Mouse (Mus musculus) embryonic facial prominence, embryonic 15.5 days (tissue): ENCODE results near the gene Ceacam1. TPM values are rescaled to one million over a fixed set of nuclear protein-coding genes. Genes with fewer than 3 reads are reported as not detected.
"Not testable (repeated sequence)": the region's sequence is repeated elsewhere in the genome, so short reads cannot be mapped to it uniquely, and the experiment has no call there.

Experiments
- ATAC-seq: fragments of 200-750 bp; cut with Nextera tagmentation; 2 replicates; pipeline ENCODE4 v1.8.0; 2017; ENCODE audit warnings: low read depth, moderate TSS enrichment; ENCODE audit not compliant: insufficient number of reproducible peaks, low FRiP score, low TSS enrichment
- H3K27ac ChIP-seq: fragments of 300-500 bp; sonication (generic); replicated peaks from 2 replicates; pipeline ENCODE4 v1.5.1; 2015; ENCODE audit warnings: mild to moderate bottlenecking, inconsistent platforms
- H3K27me3 ChIP-seq: fragments of 300-500 bp; sonication (generic); 2 replicates; pipeline ENCODE4 v1.6.1; 2015; ENCODE audit warnings: inconsistent platforms
- H3K36me3 ChIP-seq: fragments of 300-500 bp; sonication (generic); 2 replicates; pipeline ENCODE4 v1.6.1; 2015; ENCODE audit warnings: mild to moderate bottlenecking, inconsistent platforms
- H3K4me1 ChIP-seq: fragments of 300-500 bp; sonication (generic); 2 replicates; pipeline ENCODE4 v1.6.1; 2015; ENCODE audit warnings: inconsistent platforms
- H3K4me2 ChIP-seq: fragments of 300-500 bp; sonication (generic); replicated peaks from 2 replicates; pipeline ENCODE4 v1.6.1; 2015; ENCODE audit warnings: mild to moderate bottlenecking, inconsistent platforms
- H3K4me3 ChIP-seq: fragments of 300-500 bp; sonication (generic); replicated peaks from 2 replicates; pipeline ENCODE4 v1.5.1; 2015; ENCODE audit warnings: mild to moderate bottlenecking, inconsistent platforms
- H3K9ac ChIP-seq: fragments of 300-500 bp; sonication (generic); 2 replicates; pipeline ENCODE4 v1.6.1; 2015; ENCODE audit warnings: inconsistent platforms
- H3K9me3 ChIP-seq: fragments of 300-500 bp; sonication (generic); replicated peaks from 2 replicates; pipeline ENCODE4 v1.6.1; 2016; ENCODE audit warnings: inconsistent platforms
- WGBS: fragments of 180-500 bp; shearing (Covaris S2); methylation state at CpG from one replicate; pipeline ENCODE4 v1.1.7; 2015; 5-methylcytosine and 5-hydroxymethylcytosine counted together
- polyA plus RNA-seq: library from polyadenylated mRNA; unstranded; fragments of >200 nt; fragmentation: Nextera tagmentation; extraction: Ambion mirVana; gene quantifications from 2 replicates; pipeline ENCODE4 v1.2.1, GENCODE M21; 2015

Gene Ceacam1
- 6.7 and 7.1 TPM in 2 replicates for polyA plus RNA-seq

DNA sequence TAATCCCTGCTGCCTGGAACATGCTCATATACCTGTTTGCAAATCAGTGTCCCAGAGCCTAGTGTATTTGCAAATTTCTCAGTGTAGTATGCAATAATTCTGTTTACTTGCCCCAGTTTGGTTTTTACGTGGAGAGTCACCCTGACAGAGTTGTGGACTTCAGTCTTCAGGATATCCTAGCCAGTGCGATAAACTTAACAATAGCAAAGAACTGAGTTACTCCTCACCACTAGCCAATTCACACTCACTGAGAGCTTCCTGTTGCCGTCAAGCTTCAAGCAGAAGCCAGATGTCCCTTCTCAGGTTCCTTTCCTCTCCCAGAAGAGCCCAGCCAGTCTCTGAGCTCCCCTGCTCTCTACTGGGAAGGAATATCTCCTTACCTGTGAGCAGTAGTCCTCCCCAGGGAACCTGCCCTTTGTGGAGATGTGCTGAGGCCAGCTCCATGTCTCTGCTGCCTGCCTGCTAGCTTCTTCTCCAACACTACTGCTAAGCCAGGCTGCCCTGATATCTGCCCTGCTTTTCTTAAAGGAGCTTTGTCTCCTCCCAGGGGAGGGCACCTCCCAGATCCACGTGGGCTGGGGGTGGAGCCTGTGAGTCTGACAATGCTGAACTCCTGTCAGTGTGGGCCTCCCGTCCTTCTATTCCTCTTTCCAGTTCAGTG is at the start of gene Ceacam1:
Gene Ceacam1 (minus strand): TSS at position 513 of the 661 bp plus-strand sequence.
- H3K4me2 ChIP-seq: not testable (repeated sequence)
- 32% methylated on average over 5 of the region's 5 CpGs for WGBS

GRCm38 (mm10) chr7:25516070-25516777 is 38.8 kb upstream of the Ceacam1 start:
- H3K4me1 ChIP-seq, H3K4me3 ChIP-seq, ATAC-seq, H3K9me3 ChIP-seq, H3K27ac ChIP-seq, H3K4me2 ChIP-seq, H3K36me3 ChIP-seq, H3K9ac ChIP-seq, H3K27me3 ChIP-seq: not testable (repeated sequence)
- 49% methylated on average over 2 of the region's 5 CpGs for WGBS

More for the DNA sequence above, at the start of gene Ceacam1:
- H3K9me3 ChIP-seq, H3K4me1 ChIP-seq, H3K4me3 ChIP-seq, H3K36me3 ChIP-seq, H3K27ac ChIP-seq, H3K27me3 ChIP-seq, H3K9ac ChIP-seq: not testable (repeated sequence)
- ATAC-seq: 0 out of 2 replicates have a peak, but pooled peaks have one; percentile 9

DNA sequence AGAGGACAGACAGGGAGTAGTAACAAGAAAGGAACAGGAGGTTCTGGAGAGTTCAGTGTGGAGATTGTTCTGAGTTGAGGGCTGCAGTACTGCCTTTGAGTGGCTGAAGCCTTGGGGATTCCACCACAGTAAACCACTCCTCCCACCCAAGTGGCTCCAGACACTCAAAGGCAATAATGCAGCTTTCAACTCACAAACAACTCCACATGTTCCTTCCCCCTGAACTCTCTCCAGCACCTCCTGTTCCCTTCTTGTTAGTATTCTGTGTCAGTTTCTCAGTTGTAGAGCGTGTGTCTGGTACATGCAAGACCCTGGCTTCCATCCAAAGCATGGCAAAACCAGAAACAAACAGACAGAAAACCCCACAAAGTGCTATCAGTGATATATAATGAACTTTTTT is 38.3 kb upstream of the Ceacam1 start:
- WGBS: 0% methylated on average over 1 of the region's 1 CpGs
- not testable (repeated sequence) for H3K27ac ChIP-seq, H3K9ac ChIP-seq, H3K4me3 ChIP-seq, H3K27me3 ChIP-seq, H3K36me3 ChIP-seq, H3K4me1 ChIP-seq, ATAC-seq, H3K4me2 ChIP-seq, H3K9me3 ChIP-seq

DNA sequence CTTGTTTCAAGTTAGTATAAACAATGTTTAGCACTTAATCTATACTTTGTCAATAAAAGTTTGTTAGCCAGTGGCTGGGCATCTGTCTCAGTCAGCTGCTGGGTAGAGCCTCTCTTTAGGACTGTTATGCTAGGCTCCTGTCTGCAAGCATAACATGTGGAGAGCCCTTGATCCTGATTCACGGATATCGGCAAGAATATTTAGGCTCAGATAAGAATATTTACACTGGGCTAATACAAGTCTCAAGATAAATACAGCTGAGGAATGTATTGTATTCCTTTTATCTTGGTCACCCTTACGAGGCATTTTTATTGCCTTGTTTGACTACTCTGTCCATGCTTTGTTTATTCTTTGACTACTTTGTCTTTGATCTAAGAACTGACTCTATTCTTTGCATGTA is 32.5 kb upstream of the Ceacam1 start:
- Histone ChIP-seq H3K36me3 (no peaks in the 10 kb centered on the region), H3K27me3 (no peaks in the 10 kb centered on the region), H3K4me2 (no peak overlapping the region), H3K9ac (no peak overlapping the region), H3K27ac (no peak overlapping the region), H3K4me1 (no peaks in the 10 kb centered on the region), H3K4me3 (no peak overlapping the region), H3K9me3 (no peaks in the 10 kb centered on the region)
- WGBS: 62% methylated on average over 3 of the region's 3 CpGs
- no peak for ATAC-seq

DNA sequence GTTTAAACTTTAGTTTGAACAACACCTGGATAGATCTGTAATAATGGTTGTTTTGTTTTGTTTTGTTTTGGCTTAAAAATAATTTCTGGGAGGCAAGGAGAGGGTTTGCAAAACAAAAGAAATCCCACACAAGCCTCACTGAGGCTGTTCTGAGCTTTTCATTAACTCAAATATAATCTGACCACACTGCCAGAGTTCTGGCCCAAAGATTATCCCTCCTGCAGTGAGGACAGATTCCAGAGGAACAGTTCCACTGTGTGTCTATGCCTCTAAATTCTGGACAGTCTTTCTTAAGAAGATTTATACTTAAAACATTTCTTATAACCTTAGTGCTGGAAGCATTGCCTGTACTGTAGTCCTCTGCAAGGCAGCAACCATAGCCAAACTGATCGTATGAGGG is 17.2 kb upstream of the Ceacam1 start:
- Histone ChIP-seq H3K9me3 (no peaks in the 10 kb centered on the region), H3K27me3 (no peaks in the 10 kb centered on the region), H3K4me3 (no peak overlapping the region), H3K4me2 (no peak overlapping the region), H3K9ac (no peak overlapping the region), H3K4me1 (no peaks in the 10 kb centered on the region), H3K27ac (no peak overlapping the region), H3K36me3 (no peaks in the 10 kb centered on the region)
- ATAC-seq: no peak
- 83% methylated on average over 1 of the region's 1 CpGs for WGBS

GRCm38 (mm10) chr7:25490698-25491097 is 13.3 kb upstream of the Ceacam1 start:
- H3K4me1 ChIP-seq, ATAC-seq: not testable (repeated sequence)
- WGBS: no CpG with 5 or more reads among the region's 1 CpGs

GRCm38 (mm10) chr7:25489382-25489781 is 12.0 kb upstream of the Ceacam1 start:
- H3K27me3 ChIP-seq, H3K4me3 ChIP-seq, H3K4me2 ChIP-seq, H3K27ac ChIP-seq, H3K36me3 ChIP-seq, ATAC-seq, H3K9ac ChIP-seq, H3K4me1 ChIP-seq, H3K9me3 ChIP-seq: not testable (repeated sequence)
- WGBS: 86% methylated on average over 3 of the region's 3 CpGs

More at GRCm38 (mm10) chr7:25490698-25491097, 13.3 kb upstream of the Ceacam1 start:
- not testable (repeated sequence) for H3K27me3 ChIP-seq, H3K27ac ChIP-seq, H3K9me3 ChIP-seq, H3K9ac ChIP-seq, H3K4me3 ChIP-seq, H3K36me3 ChIP-seq, H3K4me2 ChIP-seq

DNA sequence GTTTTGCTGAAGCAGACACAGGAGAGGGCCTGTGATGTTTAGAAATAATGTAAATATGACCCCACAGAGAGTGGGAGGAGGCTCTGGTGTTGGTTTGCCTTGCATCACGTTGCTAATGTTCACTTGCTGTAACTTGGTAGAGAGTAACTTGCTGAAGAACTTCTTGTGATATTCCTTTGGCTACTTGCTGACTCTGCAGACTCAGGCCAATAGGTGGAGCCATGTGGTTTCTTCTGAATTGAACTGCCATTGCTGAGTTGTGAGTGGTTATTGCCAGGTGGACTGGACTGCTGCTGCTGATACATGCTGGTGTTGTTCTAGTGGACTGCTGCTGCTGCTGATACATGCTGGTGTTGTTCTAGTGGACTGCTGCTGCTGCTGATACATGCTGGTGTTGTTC is 8.8 kb upstream of the Ceacam1 start:
- Histone ChIP-seq H3K9ac (no peak overlapping the region), H3K4me1 (no peaks in the 10 kb centered on the region), H3K4me2 (no peak overlapping the region), H3K9me3 (no peaks in the 10 kb centered on the region), H3K4me3 (no peak overlapping the region), H3K36me3 (no peaks in the 10 kb centered on the region), H3K27ac (no peak overlapping the region), H3K27me3 (no peaks in the 10 kb centered on the region)
- 9% methylated on average over 1 of the region's 1 CpGs for WGBS
- no peak for ATAC-seq

DNA sequence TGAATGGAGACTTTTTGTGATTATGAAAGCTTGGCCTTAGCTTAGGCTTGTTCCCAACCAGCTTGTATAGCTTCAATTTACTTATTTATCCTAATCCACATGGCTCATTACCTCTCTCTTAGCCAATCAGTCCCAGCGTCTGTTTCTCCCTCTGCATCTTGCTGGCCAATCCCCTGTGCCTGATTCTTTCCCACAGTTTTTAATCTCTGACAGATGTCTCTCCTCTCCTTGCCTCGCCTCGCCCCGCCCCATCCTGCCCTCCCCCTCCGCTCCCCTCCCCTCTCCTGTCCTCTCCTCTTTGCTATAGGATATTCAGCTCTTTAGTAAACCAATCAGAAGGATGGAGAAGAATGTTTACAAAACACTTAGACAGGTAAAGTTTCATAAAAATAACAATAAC is 7.7 kb upstream of the Ceacam1 start:
- Histone ChIP-seq H3K4me3 (no peak overlapping the region), H3K4me1 (no peaks in the 10 kb centered on the region), H3K9ac (no peak overlapping the region), H3K9me3 (no peaks in the 10 kb centered on the region), H3K4me2 (no peak overlapping the region), H3K36me3 (no peaks in the 10 kb centered on the region), H3K27ac (no peak overlapping the region), H3K27me3 (no peaks in the 10 kb centered on the region)
- ATAC-seq: no peak
- WGBS: 38% methylated on average over 5 of the region's 5 CpGs

DNA sequence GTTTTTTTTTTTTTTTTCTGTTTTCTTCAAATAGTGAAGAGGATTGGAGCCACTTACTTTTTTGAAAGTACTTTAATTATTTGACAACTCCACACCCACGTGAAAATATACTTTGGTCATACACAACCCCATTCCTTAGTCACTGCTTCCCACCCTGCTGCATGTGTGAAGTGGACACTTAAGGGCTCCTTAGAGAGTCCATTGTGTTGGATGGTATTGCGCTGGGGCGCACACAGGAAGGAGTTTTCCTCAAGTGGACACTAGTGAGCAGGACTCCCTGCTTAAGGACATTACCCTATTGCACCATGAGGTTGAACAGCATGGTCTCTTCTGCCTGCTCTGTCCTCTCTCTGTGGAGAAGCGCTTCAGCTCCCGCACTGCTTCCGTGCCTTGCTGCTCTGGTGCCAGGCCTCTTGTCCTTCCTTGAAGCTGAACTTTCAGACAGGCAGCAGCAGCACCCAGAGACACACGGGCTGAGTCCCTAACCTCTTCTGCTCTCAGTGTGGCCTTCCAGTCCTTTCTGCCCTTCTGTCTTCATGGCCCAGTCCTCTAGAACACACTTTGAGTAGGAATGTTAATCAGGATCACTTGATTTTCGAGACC is 5.8 kb upstream of the Ceacam1 start:
- WGBS: 82% methylated on average over 8 of the region's 8 CpGs
- ATAC-seq: no peak
- H3K4me1 ChIP-seq: no peaks in the 10 kb centered on the region
- H3K27ac ChIP-seq: no peak overlapping the region
- H3K4me2 ChIP-seq: no peak overlapping the region
- no peaks in the 10 kb centered on the region for H3K9me3 ChIP-seq
- no peak overlapping the region for H3K4me3 ChIP-seq
- no peaks in the 10 kb centered on the region for H3K36me3 ChIP-seq
- no peak overlapping the region for H3K9ac ChIP-seq
- no peaks in the 10 kb centered on the region for H3K27me3 ChIP-seq

GRCm38 (mm10) chr7:25480791-25481190 is 3.4 kb upstream of the Ceacam1 start:
- H3K9me3 ChIP-seq, H3K9ac ChIP-seq, H3K36me3 ChIP-seq, H3K27ac ChIP-seq, H3K4me3 ChIP-seq, H3K4me1 ChIP-seq, ATAC-seq, H3K27me3 ChIP-seq, H3K4me2 ChIP-seq: not testable (repeated sequence)
- 65% methylated on average over 8 of the region's 8 CpGs for WGBS
